Mouse (Mus musculus) cerebellum, postnatal 10 days (tissue): ENCODE results near the gene Prpf8.
A peak's percentile ranks its signal among the peaks of the same experiment; 100 is the strongest.
"Not testable (repeated sequence)": the region's sequence is repeated elsewhere in the genome, so short reads cannot be mapped to it uniquely, and the experiment has no call there.

Experiments used
- DNase-seq, 2 experiments: peaks; one replicate each; pipeline ENCODE4 v3.0.0; 2021; ENCODE audit warnings: mixed read lengths in 2 of 2

Prpf8 gene

DNA sequence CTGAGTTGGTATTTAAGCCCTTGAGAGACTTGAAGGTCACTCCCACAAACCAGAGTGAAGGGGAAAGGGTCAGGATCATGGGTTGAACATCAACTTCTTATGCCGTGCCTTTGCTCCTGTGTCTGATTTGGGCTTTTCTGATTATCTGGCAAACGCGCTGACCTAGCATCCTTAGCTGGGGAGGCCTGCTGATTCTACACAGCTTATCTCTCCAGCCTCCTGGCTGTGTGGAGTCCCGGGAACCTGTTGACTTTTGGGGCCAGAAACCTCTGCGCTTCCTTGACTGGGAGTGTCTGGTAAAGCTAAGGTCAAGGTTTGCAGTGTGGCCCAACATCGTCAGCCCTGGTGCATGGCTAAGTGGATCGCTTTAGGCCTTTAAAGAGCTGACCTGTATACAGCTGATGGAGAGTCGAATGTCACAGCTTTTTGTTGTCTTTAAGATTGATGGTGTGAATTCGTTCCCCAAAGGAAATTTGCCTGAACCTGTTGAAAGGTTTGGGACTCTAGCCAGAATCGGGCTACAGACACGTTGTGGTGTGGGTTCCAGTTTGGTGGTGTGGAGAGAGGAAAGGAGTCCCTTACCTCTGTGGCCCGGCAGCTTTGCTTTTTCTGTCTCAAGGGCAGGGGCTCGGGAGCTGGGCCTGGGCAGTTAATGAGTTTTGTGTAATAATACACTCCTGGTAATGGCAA lies 48.6 kb downstream of the Prpf8 start:
- peak in 1 of 2 experiments; percentile 26 for DNase-seq

DNA sequence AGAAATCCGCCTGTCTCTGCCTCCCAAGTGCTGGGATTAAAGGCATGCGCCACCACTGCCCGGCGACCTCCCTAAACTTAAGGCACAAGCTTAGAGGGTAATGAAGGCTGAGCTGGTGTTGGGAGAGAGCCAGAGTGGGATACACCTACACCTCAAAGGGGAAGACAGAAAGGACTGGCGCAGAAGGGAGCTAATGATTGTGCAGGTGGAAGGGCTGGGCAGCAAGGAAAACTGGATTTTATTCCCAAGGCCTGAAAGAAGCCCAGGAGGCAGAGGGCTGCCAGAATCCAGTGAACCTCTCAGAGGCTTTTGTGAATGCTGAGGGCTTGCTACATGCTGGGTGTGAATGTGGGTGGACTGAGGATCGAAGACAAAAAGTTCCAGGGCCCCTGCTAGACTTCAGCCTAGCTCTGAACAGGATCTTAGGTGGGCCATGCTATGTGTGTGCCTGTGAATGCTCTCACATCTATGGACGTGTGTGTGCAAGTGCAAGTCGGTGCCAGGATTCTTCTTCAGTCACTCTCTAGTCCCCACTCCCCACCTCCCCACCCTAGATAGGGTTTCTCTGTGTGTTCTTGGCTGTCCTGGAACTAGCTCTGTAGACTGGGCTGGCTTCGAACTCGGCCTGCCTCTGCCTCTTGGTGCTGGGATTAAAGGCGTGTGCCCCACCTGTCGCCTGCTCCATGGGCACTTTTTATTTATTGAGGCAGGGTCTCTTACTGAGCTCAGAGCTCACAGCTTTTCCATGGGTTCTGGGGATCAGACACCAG lies 49.8 kb downstream of the Prpf8 start:
- DNase-seq: no peak

DNA sequence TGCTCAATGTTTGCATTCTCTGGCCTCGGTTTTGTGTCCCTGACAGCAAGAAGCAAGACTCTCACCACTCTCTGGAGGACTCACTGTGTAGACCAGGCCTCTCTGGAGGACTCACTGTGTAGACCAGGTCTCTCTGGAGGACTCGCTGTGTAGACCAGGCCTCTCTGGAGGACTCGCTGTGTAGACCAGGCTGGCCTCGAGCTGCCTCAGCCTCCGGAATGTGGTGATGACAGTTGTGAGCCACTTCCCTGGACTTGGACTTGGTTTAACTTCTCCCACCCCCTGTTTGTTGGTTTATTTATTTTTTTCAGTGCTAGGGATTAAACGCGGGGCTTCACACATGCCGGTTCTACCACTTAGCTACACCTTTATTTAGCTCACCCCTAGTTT lies 50.4 kb downstream of the Prpf8 start:
- no peak for DNase-seq

DNA sequence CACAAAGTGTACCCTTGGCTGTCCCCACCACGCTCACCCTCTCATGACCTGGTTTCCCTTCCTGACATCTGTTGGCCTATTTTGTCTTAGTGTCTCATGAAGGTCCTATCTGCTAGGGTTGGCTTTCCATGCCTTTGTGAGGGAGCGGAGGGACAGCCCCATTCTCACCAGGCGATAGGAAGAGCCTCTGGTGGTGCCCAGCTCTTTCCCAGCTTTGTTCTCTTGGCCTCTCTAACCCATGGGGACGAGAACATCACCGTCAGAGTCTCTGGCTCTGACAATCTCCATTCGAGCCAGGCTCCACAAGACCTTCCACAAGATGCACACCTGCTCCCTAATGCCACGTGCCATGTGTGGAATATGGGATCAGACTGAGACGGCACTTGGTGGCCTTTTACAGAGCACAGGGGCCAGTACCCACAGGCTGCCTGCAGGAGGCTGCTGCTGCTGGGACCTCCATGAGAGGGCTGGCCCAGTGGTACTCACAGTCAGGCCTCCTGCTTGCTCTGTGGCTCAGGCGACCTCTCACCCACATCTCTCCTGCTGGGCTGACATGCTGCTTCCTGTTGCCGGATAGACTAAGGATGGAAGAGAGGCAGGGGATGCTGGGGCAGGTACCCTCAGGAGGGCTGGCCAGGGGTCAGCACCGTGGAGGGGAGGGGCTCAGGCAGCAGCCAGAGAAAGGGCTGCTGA lies 51.0 kb downstream of the Prpf8 start:
- no peak for DNase-seq

DNA sequence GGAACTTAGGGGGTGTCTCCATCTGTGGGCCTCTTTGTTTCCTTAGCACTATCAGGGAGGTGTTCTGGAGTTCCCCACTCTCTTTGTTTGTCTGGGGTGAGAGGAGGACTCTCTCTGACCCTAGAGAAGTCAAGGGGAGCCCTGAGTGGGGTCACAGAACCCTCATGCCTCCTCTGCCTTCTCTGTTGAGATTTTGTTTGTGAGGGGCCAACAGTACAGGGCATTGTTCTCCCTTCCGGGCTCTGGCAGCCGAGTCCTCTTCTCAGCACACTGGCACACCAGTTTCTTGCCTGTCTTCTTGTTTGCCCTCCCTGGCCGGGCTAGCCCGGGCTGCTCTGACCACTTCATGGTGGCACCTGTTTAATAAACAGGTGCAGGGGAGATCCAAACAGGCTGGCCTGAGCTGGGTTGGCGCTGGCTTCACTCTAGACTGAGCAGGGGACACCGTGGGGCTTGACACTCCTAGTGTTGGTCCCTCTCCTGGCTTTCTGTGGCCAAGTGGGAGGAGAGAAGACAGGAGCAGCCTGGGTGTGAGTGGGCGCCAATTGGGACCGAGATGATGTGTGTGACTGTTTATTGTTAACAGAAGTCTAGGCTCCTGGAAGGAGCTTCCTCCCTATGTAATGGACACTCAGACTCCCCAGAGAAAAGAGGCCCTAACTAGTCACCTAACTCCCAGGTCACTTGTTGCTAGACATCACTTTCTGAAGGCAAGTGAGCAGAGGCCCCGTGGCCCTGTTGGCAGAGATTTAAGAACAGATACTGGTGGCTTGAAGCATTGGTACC lies 51.8 kb downstream of the Prpf8 start:
- no peak for DNase-seq

DNA sequence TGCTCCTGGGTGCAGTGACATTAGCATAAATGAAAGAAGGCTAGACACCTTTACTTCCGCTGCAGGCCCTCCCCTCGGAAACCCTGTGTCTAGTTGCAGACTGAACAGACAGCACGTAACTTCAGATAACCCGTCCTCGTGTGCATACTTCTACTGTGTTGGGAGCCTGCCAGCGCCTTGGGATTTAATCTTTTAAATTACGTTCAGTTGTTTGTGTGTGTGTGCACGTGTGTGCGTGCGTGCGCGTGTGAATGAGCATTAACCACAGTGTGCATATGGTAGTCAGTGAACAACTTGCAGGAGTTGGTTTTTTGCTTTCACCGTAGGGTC lies 52.3 kb downstream of the Prpf8 start:
- DNase-seq: no peak

DNA sequence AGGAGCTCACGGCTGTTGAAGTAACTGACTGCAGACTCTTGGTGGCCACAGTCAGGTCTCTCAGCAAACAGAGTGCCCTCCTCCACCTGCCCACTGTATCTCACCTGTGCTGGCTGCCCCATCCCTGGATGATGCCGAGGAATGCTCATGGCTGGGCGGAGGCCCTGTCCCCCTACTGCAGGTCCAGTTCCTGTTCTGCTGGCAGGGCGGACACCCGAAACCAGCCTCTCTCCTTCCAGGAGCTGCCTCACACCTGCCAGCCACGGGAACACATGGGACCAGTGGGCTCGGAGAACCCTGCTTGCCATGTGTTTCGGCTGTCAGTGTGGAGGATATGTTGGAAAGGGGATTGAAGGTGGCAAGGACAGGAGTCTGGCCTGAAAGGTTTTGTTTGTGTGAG lies 53.6 kb downstream of the Prpf8 start:
- no peak for DNase-seq

DNA sequence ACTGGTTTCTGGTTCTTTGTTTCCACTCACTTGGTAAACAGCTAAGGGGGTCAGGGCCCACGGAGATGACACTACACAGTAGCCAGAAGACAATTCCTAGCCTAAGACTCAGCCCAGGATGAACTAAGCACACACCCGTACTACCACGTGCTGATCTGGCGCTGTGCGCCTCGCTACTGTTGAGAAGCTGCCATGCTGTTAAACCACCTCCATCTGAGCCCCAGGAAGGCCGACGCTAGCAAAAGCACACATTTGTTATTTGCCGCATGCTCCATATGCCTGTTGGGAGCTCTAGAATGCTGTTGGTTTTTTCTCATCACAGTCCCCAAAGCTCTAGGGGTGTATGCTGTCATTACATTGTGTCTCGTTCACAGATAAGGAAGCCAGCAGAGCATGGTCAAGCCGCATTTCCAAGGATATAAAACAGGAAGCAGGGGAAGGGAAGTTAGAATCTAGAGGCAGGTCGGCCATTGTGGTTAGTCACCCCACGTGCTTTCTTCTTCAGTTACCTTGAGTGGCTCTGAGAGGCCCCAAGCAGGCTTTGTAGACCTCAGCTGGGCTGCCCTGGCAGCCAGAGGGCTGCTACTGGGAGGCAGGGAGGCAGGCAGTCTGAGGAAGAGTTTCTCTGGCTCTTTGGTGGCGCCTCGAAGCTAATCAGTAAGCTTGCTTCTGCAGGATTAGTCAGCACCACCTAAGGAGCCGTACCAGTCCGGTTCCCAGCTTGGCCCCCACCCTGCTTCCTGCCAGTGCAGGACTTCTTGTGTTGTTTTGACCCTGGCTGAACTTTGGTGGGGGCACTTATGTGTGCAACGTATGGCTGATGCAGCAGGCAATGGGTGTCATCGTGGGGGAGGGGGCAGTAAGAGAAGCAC lies 54.3 kb downstream of the Prpf8 start:
- DNase-seq: no peak

DNA sequence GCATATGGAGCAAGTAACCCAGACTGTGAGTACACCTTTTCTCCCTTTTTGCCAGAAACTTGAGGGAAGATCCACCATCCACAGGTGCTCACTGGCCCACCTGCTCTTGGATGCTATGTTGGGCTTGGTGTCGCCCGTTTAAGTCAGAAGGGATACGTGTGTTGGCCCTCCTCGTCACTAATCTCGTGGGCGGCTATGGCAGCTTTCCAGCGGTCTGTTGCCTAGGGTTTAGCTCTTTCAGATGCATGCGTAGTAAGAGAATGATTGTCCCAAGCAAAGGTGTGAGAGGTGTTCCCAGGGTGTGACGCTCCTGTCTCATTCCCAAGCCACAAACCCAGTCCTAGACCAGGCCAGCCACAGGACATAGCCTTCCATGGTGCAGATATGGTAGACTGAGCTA lies 58.1 kb downstream of the Prpf8 start:
- DNase-seq: no peak

DNA sequence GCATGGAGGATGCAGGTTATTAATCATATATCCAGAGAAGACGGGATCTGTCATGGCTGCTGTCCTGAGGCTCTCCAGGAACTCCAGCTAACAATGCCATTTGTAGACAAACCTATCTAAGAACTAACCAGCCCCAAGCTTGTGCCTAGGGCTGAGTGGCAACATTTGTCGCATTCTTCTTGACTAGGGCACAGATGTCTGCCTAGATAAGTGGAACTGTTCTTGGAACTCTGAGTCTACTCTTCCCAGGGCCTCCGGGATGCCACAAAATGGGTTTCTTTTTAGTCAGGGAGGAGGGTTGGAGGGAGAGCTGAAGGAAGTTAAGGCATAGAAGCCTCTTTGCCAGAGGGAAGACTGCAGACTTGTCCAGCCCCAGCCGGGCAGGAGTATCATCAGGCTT lies 59.4 kb downstream of the Prpf8 start:
- no peak for DNase-seq

DNA sequence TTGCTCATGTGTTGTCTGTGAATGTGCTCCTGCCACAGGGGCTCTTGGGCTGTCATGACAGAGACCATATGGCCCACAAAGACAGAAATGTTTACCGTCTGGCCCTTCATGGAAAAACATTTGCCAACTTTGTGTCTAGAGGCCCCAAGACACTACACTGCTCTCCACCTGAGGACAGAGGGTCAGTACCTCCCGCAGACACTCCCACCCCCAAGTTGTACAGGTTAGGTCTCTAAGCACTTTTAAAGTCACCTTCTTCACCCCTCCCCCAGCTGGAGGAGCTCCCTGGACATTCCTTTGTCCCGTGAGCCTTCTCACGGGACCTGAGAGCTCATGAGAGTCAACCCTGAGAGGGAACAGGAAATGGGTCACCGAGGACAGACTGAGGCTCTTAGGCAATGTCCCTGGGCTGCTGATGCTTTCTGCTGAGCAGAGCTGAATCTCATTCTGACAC lies 63.1 kb downstream of the Prpf8 start:
- no peak for DNase-seq

DNA sequence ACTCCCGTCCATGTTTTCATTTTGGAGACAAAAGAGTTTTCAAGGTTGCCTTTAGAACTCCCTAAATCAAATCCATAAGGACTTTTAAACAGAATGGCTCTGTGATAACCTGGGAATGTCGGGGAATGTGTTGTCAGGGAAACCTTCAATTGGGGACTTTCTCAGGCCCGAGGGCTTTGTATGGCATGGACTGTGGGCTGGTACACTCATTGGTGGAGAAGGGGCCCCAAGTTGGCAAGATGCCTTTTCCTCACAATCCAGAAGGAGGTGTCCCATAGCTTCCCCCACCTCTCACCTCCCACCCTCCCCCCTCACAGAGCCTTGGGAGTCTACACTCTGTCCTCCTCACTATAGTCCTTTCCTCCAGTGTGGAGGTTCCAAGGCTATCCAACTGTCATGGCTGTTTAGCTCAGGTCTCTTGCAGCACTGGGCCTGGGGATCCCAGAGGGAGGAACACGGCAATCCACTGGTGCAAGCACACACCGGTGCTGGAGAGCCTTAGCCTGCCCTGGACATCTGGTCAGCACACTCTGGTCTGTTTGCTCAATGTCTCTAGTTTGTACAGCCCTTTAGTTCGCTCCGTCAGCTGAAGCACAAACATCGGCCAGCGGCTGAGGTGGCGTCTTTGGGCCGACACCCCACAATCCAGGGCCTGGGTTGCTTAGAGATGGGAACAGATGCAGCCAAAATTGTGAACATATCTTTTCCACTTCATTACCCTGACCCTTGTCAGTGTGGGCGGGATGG lies 63.8 kb downstream of the Prpf8 start:
- no peak for DNase-seq

DNA sequence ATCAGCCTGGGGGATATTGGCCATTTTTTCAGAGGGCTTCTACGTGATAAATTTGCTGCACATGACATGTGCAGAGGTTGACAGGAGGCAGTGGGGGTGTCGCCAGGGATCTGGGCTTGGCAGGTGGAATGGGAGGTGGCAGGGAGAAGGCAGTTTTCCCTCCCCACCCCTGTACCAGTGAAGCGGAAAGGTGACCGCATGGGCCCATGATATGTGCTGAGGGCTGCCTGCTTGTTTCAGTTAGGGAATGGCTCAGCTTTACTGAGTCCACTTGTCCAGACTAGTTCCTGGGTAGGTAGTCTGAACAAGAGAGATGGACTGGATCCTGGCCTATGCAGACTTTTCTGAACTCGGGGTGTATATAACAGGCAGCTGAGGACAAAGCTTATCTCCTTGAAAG lies 64.7 kb downstream of the Prpf8 start:
- DNase-seq: no peak

DNA sequence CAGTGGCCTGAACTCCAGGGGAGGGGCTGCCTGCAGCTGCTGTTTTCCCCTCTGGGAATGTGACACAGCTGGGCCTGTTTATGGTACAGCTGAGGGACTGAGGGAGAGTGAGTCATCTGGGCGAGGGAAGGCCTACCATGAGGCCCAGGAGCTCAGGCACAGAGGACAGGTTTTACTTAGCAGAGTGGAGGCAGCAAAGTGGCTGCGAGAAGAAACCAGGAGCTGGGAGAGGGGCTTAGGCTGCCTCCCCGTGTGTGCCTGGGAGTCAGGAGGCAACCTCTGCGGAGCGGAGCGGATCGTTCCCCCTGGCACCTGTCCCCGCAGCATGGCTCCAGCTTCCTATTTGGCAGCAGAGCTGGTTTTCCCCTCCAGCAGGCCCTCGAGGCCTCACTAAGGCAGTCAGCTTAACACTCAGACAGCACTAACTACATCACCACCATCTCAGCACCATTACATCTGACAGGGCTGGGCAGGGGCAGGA lies 65.4 kb downstream of the Prpf8 start:
- DNase-seq: peak; percentile 80 to 85

DNA sequence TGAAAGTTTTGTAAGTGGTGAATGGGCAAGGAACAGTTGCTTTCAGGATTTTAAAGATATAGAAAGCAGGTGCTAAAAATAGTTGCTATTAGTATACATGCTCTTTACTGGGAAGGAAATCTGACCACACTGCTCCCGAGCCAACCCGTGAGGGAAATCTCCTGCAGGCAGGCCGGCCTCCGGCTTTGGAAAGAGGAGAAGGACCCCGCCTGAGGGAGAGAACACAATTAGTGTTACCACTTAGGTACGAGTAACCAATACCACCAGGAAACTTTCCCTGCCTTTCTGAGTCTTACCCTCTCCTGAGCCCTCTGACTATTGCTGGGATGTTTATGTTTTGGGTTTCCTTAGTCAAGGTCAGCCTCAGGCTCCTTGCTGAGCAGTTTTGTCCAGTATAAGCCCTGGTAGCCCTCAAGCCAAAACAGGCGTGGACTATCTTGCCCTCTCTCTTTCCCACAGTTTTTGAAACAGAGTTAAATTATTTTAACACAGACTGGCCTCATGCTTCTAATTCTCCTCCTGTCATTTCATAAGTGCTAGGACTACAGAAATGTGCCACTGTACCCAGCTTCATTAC lies 66.4 kb downstream of the Prpf8 start:
- DNase-seq: no peak

DNA sequence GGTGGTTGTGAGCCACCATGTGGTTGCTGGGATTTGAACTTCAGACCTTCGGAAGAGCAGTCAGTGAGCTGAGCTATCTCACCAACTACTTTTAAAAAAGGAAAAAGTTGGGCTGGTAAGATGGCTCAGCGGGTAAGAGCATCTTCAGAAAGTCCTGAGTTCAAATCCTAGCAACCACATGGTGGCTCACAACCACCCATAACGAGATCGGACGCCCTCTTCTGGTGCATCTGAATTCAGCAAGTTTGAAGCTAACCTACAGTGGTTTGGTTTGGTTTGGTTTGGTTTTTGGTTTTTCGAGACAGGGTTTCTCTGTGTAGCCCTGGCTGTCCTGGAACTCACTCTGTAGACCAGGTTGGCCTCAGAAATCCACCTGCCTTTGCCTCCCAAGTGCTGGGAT lies 69.4 kb downstream of the Prpf8 start:
- DNase-seq: not testable (repeated sequence)

DNA sequence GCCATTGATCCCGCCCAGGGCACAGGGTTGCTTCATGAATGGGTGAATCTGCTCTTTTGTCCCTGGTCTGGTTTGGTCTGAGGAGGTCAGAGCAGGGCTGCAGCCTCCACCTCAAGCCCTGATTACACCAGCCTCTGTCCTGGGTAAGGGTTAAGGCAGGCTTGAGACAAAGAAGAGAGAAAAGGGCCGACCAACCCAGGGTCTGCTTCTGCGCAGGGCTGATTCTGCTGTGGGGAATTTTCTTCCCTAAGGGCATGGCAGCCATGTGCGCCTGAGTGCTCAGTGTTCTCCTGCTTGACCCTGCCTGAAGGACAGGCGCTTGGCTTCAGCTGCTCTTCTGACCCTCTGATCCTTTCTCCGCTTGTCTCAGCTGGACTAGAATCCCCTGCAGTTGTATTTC lies 70.5 kb downstream of the Prpf8 start:
- no peak for DNase-seq

DNA sequence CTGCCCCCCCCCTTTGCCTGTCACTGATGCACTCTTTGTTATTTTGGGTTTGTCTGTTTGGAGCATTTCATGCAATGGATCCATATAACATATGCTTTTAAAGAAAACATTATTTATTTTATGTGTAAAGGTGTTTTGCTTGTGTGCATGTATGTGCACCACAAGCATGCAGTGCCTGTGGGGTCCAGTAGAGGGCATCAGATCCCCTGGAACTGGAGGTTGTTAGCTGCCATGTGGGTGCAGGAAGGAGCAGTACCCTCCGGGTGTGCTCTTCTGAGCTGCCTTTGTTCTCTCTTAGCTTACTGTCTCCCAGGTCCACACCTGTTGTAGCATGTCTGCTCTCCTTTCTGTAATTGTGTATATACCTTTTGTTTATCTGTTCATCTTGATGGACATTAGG lies 71.5 kb downstream of the Prpf8 start:
- peak in 1 of 2 experiments; percentile 68 for DNase-seq
